Mouse (Mus musculus): ENCODE measurements around the gene Fam171a2. TPM values are rescaled to one million over a fixed set of nuclear protein-coding genes. Genes with fewer than 3 reads are reported as not detected.

Fam171a2 gene
- polyA plus RNA-seq, 1 experiment, result 5.4 TPM

DNA sequence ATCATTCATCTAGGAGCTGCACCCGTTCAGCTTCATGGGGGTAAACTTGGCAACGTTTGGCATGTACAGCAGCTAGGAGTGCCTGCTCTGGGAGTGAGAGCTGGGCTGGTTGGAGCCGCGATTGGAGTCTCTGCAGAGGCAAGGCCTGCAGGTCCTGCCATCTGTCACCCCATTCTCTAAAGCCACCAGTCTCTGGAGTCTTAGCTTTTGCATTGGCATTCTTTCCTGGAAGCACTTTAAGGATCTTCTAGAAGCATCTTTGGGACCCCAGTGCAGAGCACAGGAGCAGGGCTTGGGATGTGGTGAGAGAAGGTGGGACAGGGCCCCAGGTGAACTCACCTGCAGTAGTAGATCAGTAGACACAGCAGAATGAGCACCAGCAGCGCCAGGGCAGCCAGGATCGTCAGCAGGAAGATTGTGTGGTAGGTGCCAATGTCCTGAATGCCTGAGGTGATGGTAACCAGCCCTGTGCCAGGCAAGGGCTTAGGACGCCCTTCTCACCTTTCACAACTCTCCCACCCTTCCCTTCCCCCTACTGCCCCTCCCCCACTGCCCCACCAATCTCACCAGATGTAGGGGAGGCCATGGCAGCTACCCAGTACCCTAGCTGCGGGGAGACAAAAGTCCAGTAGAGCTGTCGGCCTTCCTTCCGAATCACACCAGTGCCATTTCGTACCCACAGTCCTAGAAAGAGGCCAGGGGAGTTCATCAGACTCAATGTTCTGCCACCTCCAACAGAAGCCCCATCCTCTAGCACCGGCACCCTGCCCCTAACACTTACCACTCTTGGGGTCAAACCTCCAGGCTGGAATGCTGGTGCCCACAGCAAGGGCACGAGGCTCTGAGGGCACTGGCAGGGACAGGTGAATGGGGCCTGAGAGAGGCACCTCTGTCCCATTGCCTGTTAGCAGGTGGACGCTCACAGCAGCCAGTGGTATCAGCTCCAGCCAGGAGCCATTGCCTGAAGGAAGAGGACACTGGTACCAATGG is 8.1 kb downstream of the Fam171a2 start:
- H3K27ac ChIP-seq (ENCODE audit: insufficient read depth, low read depth, low read length), result no peak overlapping the region
- TF ChIP-seq CTCF (IDR thresholded peaks at IDR 0.05; ENCODE audit: extremely low read depth, insufficient read length, insufficient replicate concordance, low read depth, low read length) (no peak), POLR2A (IDR thresholded peaks at IDR 0.05; ENCODE audit: low read depth, low read length) (no peak)
- no peak overlapping the region for H3K4me3 ChIP-seq (ENCODE audit: low read depth, low read length)
- WGBS, result 89% methylated on average over 14 of the region's 14 CpGs
- peaks cover 10% of the 10 kb centered on the region for H3K4me1 ChIP-seq (ENCODE audit: control insufficient read depth, insufficient read depth, insufficient read length, low read length)
- H3K27me3 ChIP-seq (ENCODE audit: control insufficient read depth, insufficient read depth, low read length), result peaks cover 8% of the 10 kb centered on the region; the same call in 1 of the 2 replicates
- peaks cover 19% of the 10 kb centered on the region for H3K36me3 ChIP-seq (ENCODE audit: control insufficient read depth, insufficient read depth, low read length)

- WGBS, result 18% methylated on average over 77 of the region's 77 CpGs
- H3K27ac ChIP-seq (ENCODE audit: insufficient read depth, low read depth, low read length), result no peak overlapping the region
- TF ChIP-seq CTCF (IDR thresholded peaks at IDR 0.05; ENCODE audit: extremely low read depth, insufficient read length, insufficient replicate concordance, low read depth, low read length) (peak; percentile 66; the same call in 1 of the 2 replicates), POLR2A (IDR thresholded peaks at IDR 0.05; ENCODE audit: low read depth, low read length) (no peak)
- peaks cover 10% of the 10 kb centered on the region for H3K4me1 ChIP-seq (ENCODE audit: control insufficient read depth, insufficient read depth, insufficient read length, low read length)
- H3K36me3 ChIP-seq (ENCODE audit: control insufficient read depth, insufficient read depth, low read length), result peaks cover 19% of the 10 kb centered on the region
- peak overlapping the region; percentile 59 for H3K4me3 ChIP-seq (ENCODE audit: low read depth, low read length)
- peaks cover 8% of the 10 kb centered on the region; the same call in 1 of the 2 replicates for H3K27me3 ChIP-seq (ENCODE audit: control insufficient read depth, insufficient read depth, low read length)
Observed at GRCm38 (mm10) chr11:102438212-102439092, 9.0 kb downstream of the Fam171a2 start.

DNA sequence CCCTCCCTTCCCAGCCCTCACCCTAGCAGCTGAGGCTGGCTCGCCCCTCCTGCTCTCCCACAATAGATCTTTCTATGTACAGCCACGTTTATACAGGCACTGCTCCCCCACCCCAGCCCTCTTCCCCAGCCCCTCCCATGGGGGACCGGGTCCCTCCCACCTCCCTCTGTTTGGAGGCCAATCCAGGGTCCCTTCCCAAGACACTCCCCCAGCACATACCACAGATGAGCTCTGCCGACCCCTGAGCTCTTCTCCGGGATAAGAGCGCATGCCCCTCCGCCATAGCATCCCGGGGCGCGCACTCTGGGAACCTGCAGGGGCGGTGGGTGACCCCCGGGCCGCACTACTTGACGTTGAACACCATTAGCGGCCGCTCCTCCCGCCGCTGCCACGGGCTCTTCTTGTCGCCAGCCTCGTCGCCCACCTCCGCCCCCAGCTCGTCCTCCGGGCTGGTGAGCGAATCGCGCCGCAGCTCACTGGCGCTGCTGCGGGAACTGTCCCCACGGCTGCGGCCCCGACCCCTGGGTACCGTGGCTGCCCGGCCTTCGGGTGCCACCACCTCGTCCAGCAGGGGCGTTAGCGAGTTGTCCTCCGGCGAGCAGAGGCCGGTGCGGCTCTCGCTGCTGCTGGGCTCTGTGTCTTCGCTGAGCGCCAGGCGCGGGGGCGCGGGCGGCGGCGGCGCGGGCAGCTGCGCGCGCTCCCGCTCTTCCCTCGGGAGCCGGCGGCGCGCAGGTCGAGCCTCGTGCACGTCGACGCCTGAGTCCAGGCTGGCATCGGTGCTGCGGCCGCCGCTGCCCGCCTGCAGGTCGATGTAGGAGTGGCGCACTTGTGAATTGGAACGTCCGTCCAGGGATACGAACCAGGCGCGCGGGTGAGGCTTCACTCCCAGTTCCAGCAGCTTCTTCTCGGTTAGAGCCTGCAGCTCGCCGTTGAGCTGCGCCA is 10.1 kb downstream of the Fam171a2 start:
- Histone ChIP-seq H3K27ac (ENCODE audit: insufficient read depth, low read depth, low read length) (no peak overlapping the region), H3K36me3 (ENCODE audit: control insufficient read depth, insufficient read depth, low read length) (peaks cover 19% of the 10 kb centered on the region), H3K4me3 (ENCODE audit: low read depth, low read length) (peak overlapping the region; percentile 59), H3K4me1 (ENCODE audit: control insufficient read depth, insufficient read depth, insufficient read length, low read length) (peaks cover 14% of the 10 kb centered on the region), H3K27me3 (ENCODE audit: control insufficient read depth, insufficient read depth, low read length) (peaks cover 8% of the 10 kb centered on the region; the same call in 1 of the 2 replicates)
- 20% methylated on average over 87 of the region's 87 CpGs for WGBS
- TF ChIP-seq POLR2A (IDR thresholded peaks at IDR 0.05; ENCODE audit: low read depth, low read length), result no peak
- no peak for TF ChIP-seq CTCF (IDR thresholded peaks at IDR 0.05; ENCODE audit: extremely low read depth, insufficient read length, insufficient replicate concordance, low read depth, low read length)

- WGBS, result 57% methylated on average over 10 of the region's 10 CpGs
- H3K4me3 ChIP-seq (ENCODE audit: low read depth, low read length), result no peak overlapping the region
- no peak overlapping the region for H3K27ac ChIP-seq (ENCODE audit: insufficient read depth, low read depth, low read length)
- peaks cover 14% of the 10 kb centered on the region for H3K4me1 ChIP-seq (ENCODE audit: control insufficient read depth, insufficient read depth, insufficient read length, low read length)
- peaks cover 19% of the 10 kb centered on the region for H3K36me3 ChIP-seq (ENCODE audit: control insufficient read depth, insufficient read depth, low read length)
- H3K27me3 ChIP-seq (ENCODE audit: control insufficient read depth, insufficient read depth, low read length), result peaks cover 8% of the 10 kb centered on the region; the same call in 1 of the 2 replicates
- TF ChIP-seq CTCF (IDR thresholded peaks at IDR 0.05; ENCODE audit: extremely low read depth, insufficient read length, insufficient replicate concordance, low read depth, low read length) (no peak), POLR2A (IDR thresholded peaks at IDR 0.05; ENCODE audit: low read depth, low read length) (no peak)
Observed at GRCm38 (mm10) chr11:102436471-102436790, 11.1 kb downstream of the Fam171a2 start.

DNA sequence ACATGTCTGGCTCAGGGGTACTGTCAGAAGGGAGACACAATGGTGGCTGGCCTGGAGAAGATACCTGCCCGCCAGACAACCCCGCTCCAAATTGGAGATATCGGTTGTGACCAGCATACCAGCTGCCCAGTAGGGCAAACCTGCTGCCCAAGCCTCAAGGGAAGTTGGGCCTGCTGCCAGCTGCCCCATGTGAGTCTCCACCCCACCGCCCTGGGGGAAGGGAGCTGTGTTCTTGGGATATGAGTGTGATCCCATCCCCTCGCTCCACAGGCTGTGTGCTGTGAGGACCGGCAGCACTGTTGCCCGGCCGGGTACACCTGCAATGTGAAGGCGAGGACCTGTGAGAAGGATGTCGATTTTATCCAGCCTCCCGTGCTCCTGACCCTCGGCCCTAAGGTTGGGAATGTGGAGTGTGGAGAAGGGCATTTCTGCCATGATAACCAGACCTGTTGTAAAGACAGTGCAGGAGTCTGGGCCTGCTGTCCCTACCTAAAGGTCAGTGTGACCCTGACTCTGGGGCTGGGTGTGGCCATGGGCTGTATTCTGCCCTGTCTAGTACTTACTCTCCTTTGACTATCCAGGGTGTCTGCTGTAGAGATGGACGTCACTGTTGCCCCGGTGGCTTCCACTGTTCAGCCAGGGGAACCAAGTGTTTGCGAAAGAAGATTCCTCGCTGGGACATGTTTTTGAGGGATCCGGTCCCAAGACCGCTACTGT is 11.6 kb downstream of the Fam171a2 start:
- Histone ChIP-seq H3K27ac (ENCODE audit: insufficient read depth, low read depth, low read length) (no peak overlapping the region), H3K36me3 (ENCODE audit: control insufficient read depth, insufficient read depth, low read length) (peaks cover 19% of the 10 kb centered on the region), H3K27me3 (ENCODE audit: control insufficient read depth, insufficient read depth, low read length) (peaks cover 8% of the 10 kb centered on the region; the same call in 1 of the 2 replicates), H3K4me1 (ENCODE audit: control insufficient read depth, insufficient read depth, insufficient read length, low read length) (peaks cover 18% of the 10 kb centered on the region), H3K4me3 (ENCODE audit: low read depth, low read length) (no peak overlapping the region)
- TF ChIP-seq CTCF (IDR thresholded peaks at IDR 0.05; ENCODE audit: extremely low read depth, insufficient read length, insufficient replicate concordance, low read depth, low read length) (no peak), POLR2A (IDR thresholded peaks at IDR 0.05; ENCODE audit: low read depth, low read length) (no peak)
- 94% methylated on average over 18 of the region's 18 CpGs for WGBS

Measured in small intestine, adult 2 months (tissue).